Mouse (Mus musculus) limb, embryonic 14.5 days (tissue): ENCODE measurements around the gene Vav2. TPM values are rescaled to one million over a fixed set of nuclear protein-coding genes. Genes with fewer than 3 reads are reported as not detected.

Source experiments
- ATAC-seq: fragments of 200-750 bp; cut with Nextera tagmentation; 2 replicates; pipeline ENCODE4 v1.8.0; 2017; ENCODE audit warnings: low read depth, moderate number of reproducible peaks, moderate TSS enrichment; ENCODE audit not compliant: low FRiP score
- DNase-seq: peaks from one replicate; pipeline ENCODE4 v3.0.0-alpha.2; 2015; ENCODE audit warnings: low spot score
- H3K27ac ChIP-seq: fragments of 300-500 bp; sonication (generic); replicated peaks from 2 replicates; pipeline ENCODE4 v1.5.1; 2014; ENCODE audit warnings: low read depth, mild to moderate bottlenecking, low read length, moderate library complexity, mixed read lengths
- H3K27me3 ChIP-seq: fragments of 300-500 bp; sonication (generic); 2 replicates; pipeline ENCODE4 v1.6.1; 2014; ENCODE audit warnings: low read length, mixed read lengths; ENCODE audit not compliant: control insufficient read depth, insufficient read depth
- H3K36me3 ChIP-seq: fragments of 300-500 bp; sonication (generic); 2 replicates; pipeline ENCODE4 v1.6.1; 2014; ENCODE audit warnings: mild to moderate bottlenecking, low read length, moderate library complexity, mixed read lengths; ENCODE audit not compliant: control insufficient read depth, insufficient read depth
- H3K4me1 ChIP-seq: fragments of 300-500 bp; sonication (generic); 2 replicates; pipeline ENCODE4 v1.6.1; 2014; ENCODE audit warnings: antibody characterized with exemption, low read length, mixed read lengths; ENCODE audit not compliant: control insufficient read depth, insufficient read depth
- H3K4me2 ChIP-seq: fragments of 300-500 bp; sonication (generic); replicated peaks from 2 replicates; pipeline ENCODE4 v1.6.1; 2014; ENCODE audit warnings: low read depth, mild to moderate bottlenecking, low read length, moderate library complexity; ENCODE audit not compliant: severe bottlenecking
- H3K4me3 ChIP-seq: fragments of 300-500 bp; sonication (generic); replicated peaks from 2 replicates; pipeline ENCODE4 v1.5.1; 2014; ENCODE audit warnings: low read length
- H3K9ac ChIP-seq: fragments of 300-500 bp; sonication (generic); 2 replicates; pipeline ENCODE4 v1.6.1; 2014; ENCODE audit warnings: mild to moderate bottlenecking, low read depth, low read length, moderate library complexity; ENCODE audit not compliant: severe bottlenecking
- H3K9me3 ChIP-seq: fragments of 300-500 bp; sonication (generic); 2 replicates; pipeline ENCODE4 v1.6.1; 2016; ENCODE audit warnings: low read length; ENCODE audit not compliant: control insufficient read depth
- POLR2A ChIP-seq: fragments of 200-500 bp; IDR thresholded peaks from 2 replicates; pipeline ENCODE4 v1.8.0; 2012; ENCODE audit warnings: inconsistent platforms, mild to moderate bottlenecking, moderate library complexity, borderline replicate concordance; ENCODE audit not compliant: insufficient read depth, insufficient read length; ENCODE audit errors: extremely low read depth
- WGBS: fragments of 180-500 bp; shearing (Covaris S2); extraction: QIAGEN DNeasy Blood & Tissue Kit; methylation state at CpG from one replicate; pipeline ENCODE4 v1.1.7; 2014; 5-methylcytosine and 5-hydroxymethylcytosine counted together
- polyA plus RNA-seq, 2 experiments: library from polyadenylated mRNA; depleted of rRNA in 1 of 2; stranded (reverse) in 1 of 2; unstranded in 1 of 2; fragments of >200 nt; fragmentation: Nextera tagmentation in 1 of 2; extraction: Ambion mirVana in 1 of 2; gene quantifications; 2 replicates each; pipeline versions ENCODE4 v1.2.1 to v1.2.3; 2012 to 2014

The Vav2 gene
- polyA plus RNA-seq, 2 experiments: 5.9 to 19.6 TPM

- no peak for TF ChIP-seq POLR2A
- no peak for DNase-seq
- H3K9ac ChIP-seq: no peak overlapping the region
- no peaks in the 10 kb centered on the region for H3K9me3 ChIP-seq
- no peak overlapping the region for H3K4me2 ChIP-seq
- peaks cover 28% of the 10 kb centered on the region for H3K4me1 ChIP-seq
- 43% methylated on average over 7 of the region's 7 CpGs for WGBS
- no peak overlapping the region for H3K27ac ChIP-seq
- no peaks in the 10 kb centered on the region for H3K27me3 ChIP-seq
- H3K4me3 ChIP-seq: no peak overlapping the region
- H3K36me3 ChIP-seq: no peaks in the 10 kb centered on the region
- no peak for ATAC-seq
Measured at GRCm38 (mm10) chr2:27423596-27423995, 3.2 kb downstream of the Vav2 start.

GRCm38 (mm10) chr2:27421293-27422068 is 5.4 kb downstream of the Vav2 start:
- H3K9ac ChIP-seq: no peak overlapping the region
- DNase-seq: no peak
- 79% methylated on average over 20 of the region's 20 CpGs for WGBS
- TF ChIP-seq POLR2A: no peak
- H3K9me3 ChIP-seq: no peaks in the 10 kb centered on the region
- no peak overlapping the region for H3K27ac ChIP-seq
- ATAC-seq: no peak
- H3K36me3 ChIP-seq: no peaks in the 10 kb centered on the region
- peaks cover 25% of the 10 kb centered on the region for H3K4me1 ChIP-seq
- no peak overlapping the region for H3K4me3 ChIP-seq
- no peaks in the 10 kb centered on the region for H3K27me3 ChIP-seq
- no peak overlapping the region for H3K4me2 ChIP-seq

DNA sequence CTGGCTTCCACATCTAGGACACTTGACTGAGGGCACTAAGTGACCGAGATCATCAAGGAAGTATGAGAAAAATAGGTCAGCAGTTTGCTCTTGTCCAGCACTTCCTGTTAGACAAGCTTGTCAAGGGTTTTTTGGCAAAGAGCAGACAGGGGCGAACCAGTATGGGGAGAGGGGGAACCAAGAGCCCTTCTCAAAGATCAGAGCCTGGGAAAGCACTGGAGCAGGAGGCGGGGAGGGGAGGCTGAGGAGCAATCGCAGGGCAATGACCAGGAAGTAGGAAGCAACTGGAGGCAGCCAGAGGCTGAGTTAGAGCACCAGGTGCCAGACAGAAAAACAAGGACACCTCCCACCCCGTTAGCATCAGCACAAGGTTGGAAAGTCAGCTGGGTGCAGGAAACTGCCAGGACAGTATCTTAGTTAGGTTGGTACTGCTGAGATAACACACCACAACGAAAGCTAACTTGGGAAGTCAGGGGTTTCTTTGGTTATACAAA is 8.2 kb downstream of the Vav2 start:
- H3K4me2 ChIP-seq: no peak overlapping the region
- ATAC-seq (no peak), DNase-seq (no peak)
- WGBS: 48% methylated on average over 6 of the region's 6 CpGs
- H3K4me1 ChIP-seq: peaks cover 34% of the 10 kb centered on the region
- H3K9me3 ChIP-seq: no peaks in the 10 kb centered on the region
- H3K27me3 ChIP-seq: no peaks in the 10 kb centered on the region
- no peak overlapping the region for H3K4me3 ChIP-seq
- no peak overlapping the region for H3K9ac ChIP-seq
- no peak for TF ChIP-seq POLR2A
- no peaks in the 10 kb centered on the region for H3K36me3 ChIP-seq
- H3K27ac ChIP-seq: no peak overlapping the region

- Histone ChIP-seq H3K36me3 (no peaks in the 10 kb centered on the region), H3K4me2 (no peak overlapping the region), H3K27me3 (no peaks in the 10 kb centered on the region), H3K4me3 (no peak overlapping the region), H3K9me3 (no peaks in the 10 kb centered on the region), H3K27ac (no peak overlapping the region), H3K9ac (no peak overlapping the region), H3K4me1 (peaks cover 31% of the 10 kb centered on the region)
- TF ChIP-seq POLR2A: no peak
- no peak for DNase-seq
- no peak for ATAC-seq
- WGBS: 73% methylated on average over 5 of the region's 5 CpGs
Measured at GRCm38 (mm10) chr2:27417648-27418153, 9.1 kb downstream of the Vav2 start.

DNA sequence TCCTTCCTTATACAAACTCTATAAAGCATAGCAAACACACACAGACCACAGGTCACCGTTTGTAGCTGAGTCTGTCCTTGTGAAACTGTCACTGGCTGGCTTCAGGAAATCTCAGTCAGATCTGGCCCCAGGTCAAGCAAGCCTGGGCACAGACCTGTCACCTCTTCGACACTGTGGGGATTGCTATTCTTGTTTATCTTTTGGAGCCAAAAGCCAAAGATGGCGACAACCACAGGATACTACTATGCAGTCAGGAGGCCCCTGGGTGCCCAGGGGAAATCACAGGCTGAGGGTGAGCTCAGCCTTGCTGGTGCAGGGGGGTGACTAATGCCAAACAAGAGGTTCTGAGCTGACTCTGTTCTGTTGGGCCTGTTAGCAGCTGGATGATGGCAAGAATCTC is 10.4 kb downstream of the Vav2 start:
- no peaks in the 10 kb centered on the region for H3K27me3 ChIP-seq
- WGBS: 13% methylated on average over 3 of the region's 3 CpGs
- H3K27ac ChIP-seq: no peak overlapping the region
- H3K4me1 ChIP-seq: peaks cover 44% of the 10 kb centered on the region
- H3K9me3 ChIP-seq: no peaks in the 10 kb centered on the region
- H3K9ac ChIP-seq: no peak overlapping the region; the same call in 1 of the 2 replicates
- H3K4me3 ChIP-seq: no peak overlapping the region
- ATAC-seq: no peak
- no peaks in the 10 kb centered on the region for H3K36me3 ChIP-seq
- no peak overlapping the region; the same call in 1 of the 2 replicates for H3K4me2 ChIP-seq
- DNase-seq: no peak
- no peak for TF ChIP-seq POLR2A
